Mouse (Mus musculus): ENCODE results near the gene Stn1.

Stn1 gene

DNA sequence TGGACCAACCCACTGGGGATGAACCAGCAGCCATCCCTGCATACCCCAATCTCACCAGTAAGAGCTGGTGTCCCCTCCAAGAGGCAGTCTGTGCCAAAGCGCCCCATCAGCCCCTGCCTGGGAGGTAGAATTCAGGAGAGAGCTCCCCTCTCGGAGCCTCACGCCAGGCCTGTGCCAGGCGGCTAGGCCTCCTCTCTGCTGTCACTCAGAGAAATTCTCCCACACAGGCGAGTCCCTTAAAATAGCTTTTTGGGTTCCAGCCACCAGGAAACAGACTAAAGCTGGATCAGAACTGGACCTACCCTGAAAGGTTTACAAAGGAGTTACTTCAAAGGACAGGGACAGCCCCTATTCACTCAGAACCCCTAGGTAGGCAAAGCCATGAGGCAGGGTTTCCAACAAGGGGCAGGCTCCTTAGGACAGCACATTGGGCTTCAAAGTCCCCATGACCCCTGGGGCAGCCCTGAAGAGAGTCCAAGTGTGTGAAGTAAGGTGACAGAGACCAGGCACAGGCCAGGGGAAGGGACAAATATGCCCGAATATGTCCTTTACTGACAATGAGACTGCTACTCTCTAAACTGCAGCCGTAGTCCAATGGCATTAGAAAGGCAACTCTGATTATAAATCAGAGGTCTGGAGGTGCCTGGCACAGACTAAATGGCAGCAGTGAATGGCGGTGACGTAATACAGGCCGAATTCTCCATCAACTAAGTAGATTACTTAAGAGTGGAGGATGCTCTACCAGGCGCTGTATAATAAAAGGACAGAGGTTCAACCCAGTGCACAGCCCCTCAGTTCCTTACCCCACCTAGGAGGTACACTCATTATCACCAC, 82.9 kb downstream of the Stn1 start:
- DNase-seq (ENCODE audit: low read depth, low spot score): no peak

DNA sequence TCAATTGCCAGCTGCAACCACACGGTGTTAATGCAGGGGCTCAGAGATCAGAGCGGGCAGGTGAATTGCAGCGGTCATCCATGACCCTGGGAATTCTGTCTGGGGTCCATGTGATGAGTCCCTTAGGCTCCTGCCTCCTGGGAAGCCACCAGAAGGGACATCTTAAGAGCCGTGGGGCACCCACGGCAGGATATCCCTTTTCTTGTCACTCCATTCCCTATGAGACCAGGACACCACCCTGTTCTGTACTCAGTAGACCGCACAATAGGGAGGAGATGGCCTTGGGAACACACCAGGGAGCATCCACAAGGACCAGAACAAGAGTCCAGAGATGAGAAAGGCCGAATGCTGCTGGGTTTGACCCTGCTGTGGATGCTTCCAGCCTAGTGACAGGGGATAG, 84.0 kb downstream of the Stn1 start:
- DNase-seq (ENCODE audit: low read depth, low spot score): no peak

DNA sequence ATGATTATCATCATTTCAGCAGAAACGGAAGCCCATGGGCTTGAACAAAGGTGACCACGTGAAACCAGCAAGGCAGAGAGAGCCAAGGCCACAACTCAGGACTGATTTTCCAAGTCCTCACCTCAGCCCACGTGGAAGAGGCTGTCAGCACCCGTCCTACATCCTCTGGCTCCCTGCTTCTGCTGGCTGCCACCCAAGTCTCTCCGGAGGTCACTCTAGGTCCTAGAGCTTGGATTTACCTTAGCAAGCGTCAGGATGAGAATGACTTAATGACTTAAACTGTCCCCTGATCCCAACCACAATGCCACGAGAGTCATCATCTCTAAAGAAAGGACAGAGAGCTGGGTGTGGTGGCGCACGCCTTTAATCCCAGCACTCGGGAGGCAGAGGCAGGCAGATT, 84.6 kb downstream of the Stn1 start:
- DNase-seq (ENCODE audit: low read depth, low spot score): no peak

DNA sequence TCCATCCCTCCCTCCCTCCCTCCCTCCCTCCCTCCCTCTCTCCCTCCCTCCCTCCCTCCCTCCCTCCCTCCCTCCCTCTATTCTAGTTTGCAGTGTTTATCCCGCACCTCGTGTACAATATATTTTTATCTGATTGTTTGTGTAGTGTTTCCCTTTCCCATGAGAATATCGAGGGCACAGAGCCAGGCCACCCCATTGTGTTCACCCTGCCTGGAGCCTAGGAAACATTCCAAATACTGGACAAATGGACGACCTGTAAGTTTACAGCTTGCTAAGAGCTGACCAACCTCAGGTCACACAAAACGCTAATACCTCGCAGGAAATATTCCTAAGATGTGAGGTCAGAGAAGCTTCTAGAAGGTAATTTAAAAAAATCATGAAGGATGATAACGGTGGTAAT, 85.1 kb downstream of the Stn1 start:
- no peak for DNase-seq (ENCODE audit: low read depth, low spot score)

DNA sequence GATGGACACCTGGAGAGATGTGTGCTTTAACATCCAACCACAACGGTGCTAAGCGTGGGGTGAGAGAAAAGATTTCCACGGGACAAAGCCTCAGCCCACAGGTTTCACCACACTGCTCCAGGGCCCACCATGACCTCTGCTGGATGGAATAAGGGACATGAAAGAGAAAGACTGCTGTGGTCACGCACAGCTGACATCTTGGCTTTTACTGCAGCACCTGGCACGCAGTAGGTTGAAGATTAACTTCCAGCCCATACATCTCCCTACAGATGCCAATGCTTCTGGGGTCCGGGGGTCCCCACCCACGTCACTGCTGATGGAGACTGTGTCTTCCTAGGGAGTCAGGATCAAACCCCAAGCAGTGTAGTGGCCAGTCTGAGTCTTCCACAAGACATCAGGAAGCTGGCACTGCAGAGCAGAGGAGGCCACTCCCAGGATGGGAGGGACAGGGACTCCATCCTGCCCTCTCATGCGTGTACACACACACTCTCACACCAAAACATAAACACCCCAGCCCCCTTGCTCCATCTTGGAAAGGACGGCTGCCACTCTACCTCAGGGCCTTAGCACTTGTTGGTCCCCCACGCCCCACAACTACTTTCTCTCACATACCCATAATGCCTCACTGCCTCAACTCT, 85.7 kb downstream of the Stn1 start:
- no peak for DNase-seq (ENCODE audit: low read depth, low spot score)

Measured in embryo, embryonic 11.5 days (tissue).